10 mouse cellular contexts compared by ENCODE assay signal in genomic region chr13:64267151-64267550, GRCm38 (mm10). TPM values are rescaled to one million over a fixed set of nuclear protein-coding genes. Genes with fewer than 3 reads are reported as not detected.
DNase-seq lines count a peak whose midpoint lies in the region; ATAC-seq and TF ChIP-seq lines count a peak whose summit lies in the region.
"Had no signal": no experiment of that assay in that cellular context is flagged by ENCODE, and none has a peak within 500 bp of the region (broad histone marks: within the 10 kb centered on the region; RNA-seq: fewer than 3 reads in every experiment).

No protein-coding gene starts in this region.

- 0 out of 2 replicates have a peak, but pooled peaks have one; percentile 31 for ATAC-seq in intestine, embryonic 15.5 days
- no peak for ATAC-seq in intestine, postnatal 0 days
- peak; percentile 40; the same call in 1 of the 2 replicates for ATAC-seq in intestine, embryonic 16.5 days

- no peak overlapping the region for H3K4me3 ChIP-seq in intestine, embryonic 15.5 days (replicated peaks)
- no peak overlapping the region for H3K4me3 ChIP-seq in intestine, postnatal 0 days (ENCODE audit: low read depth, low read length)
- H3K4me3 ChIP-seq in intestine, embryonic 16.5 days (ENCODE audit: low read length), result no peak overlapping the region
- H3K4me3 ChIP-seq: layer of hippocampus, adult 2 months had no signal

- H3K4me2 ChIP-seq in intestine, embryonic 15.5 days (replicated peaks), result no peak overlapping the region
- H3K4me2 ChIP-seq in intestine, postnatal 0 days (replicated peaks; ENCODE audit: low read depth), result no peak overlapping the region
- H3K4me2 ChIP-seq in intestine, embryonic 16.5 days (ENCODE audit: low read depth, low read length), result no peak overlapping the region

- TF ChIP-seq CTCF in intestine, postnatal 0 days (IDR thresholded peaks at IDR 0.05; ENCODE audit: low read depth), result no peak

- H3K27ac ChIP-seq in intestine, embryonic 15.5 days, result no peak overlapping the region
- H3K27ac ChIP-seq in intestine, postnatal 0 days (ENCODE audit: low read depth, low read length), result no peak overlapping the region
- no peak overlapping the region for H3K27ac ChIP-seq in intestine, embryonic 16.5 days (ENCODE audit: low read length)
- H3K27ac ChIP-seq: layer of hippocampus, adult 2 months had no signal

- H3K4me1 ChIP-seq in intestine, embryonic 15.5 days (replicated peaks), result 0 out of 2 replicates have a peak, but pooled peaks cover 3% of the 10 kb centered on the region
- no peaks in the 10 kb centered on the region for H3K4me1 ChIP-seq in intestine, postnatal 0 days (replicated peaks; ENCODE audit: control insufficient read depth, insufficient read depth, low read length)
- peaks cover 4% of the 10 kb centered on the region; the same call in 1 of the 2 replicates for H3K4me1 ChIP-seq in intestine, embryonic 16.5 days (ENCODE audit: control insufficient read depth, insufficient read depth, low read length)

- no peak overlapping the region for H3K9ac ChIP-seq in intestine, embryonic 15.5 days
- no peak overlapping the region for H3K9ac ChIP-seq in intestine, postnatal 0 days (ENCODE audit: low read depth, low read length)
- H3K9ac ChIP-seq in intestine, embryonic 16.5 days (ENCODE audit: low read depth, low read length), result no peak overlapping the region

- no peaks in the 10 kb centered on the region for H3K36me3 ChIP-seq in intestine, embryonic 15.5 days
- H3K36me3 ChIP-seq in intestine, postnatal 0 days (ENCODE audit: control insufficient read depth, insufficient read depth), result no peaks in the 10 kb centered on the region
- no peaks in the 10 kb centered on the region for H3K36me3 ChIP-seq in intestine, embryonic 16.5 days (ENCODE audit: control insufficient read depth, insufficient read depth, low read length)

- H3K27me3 ChIP-seq in intestine, embryonic 15.5 days (replicated peaks), result no peaks in the 10 kb centered on the region
- no peaks in the 10 kb centered on the region for H3K27me3 ChIP-seq in intestine, postnatal 0 days (replicated peaks; ENCODE audit: control insufficient read depth, insufficient read depth, low read length)
- H3K27me3 ChIP-seq in intestine, embryonic 16.5 days (replicated peaks; ENCODE audit: control insufficient read depth, insufficient read depth, low read length), result no peaks in the 10 kb centered on the region

- peak; percentile 42 for DNase-seq in embryo, embryonic 11 days
- no peak for DNase-seq in embryo, embryonic 9.5 days (ENCODE audit: extremely low spot score)
- peak; percentile 86 for DNase-seq in adrenal gland, adult 2 months
- no peak for DNase-seq in left cerebral cortex, postnatal 14 days (ENCODE audit: low spot score in 2 of 2)
- no peak for DNase-seq in layer of hippocampus, adult 18-20 months (ENCODE audit: low spot score in 2 of 2)
- DNase-seq: retina, postnatal 1 day had no signal

- intact Hi-C loops in left cerebral cortex, postnatal 14 days (cut with DNase I), result no loop called here

- H3K9me3 ChIP-seq in intestine, embryonic 15.5 days, result no peaks in the 10 kb centered on the region
- no peaks in the 10 kb centered on the region for H3K9me3 ChIP-seq in intestine, postnatal 0 days (ENCODE audit: control insufficient read depth)
- no peaks in the 10 kb centered on the region for H3K9me3 ChIP-seq in intestine, embryonic 16.5 days (ENCODE audit: control insufficient read depth, low read length)

- WGBS in intestine, embryonic 15.5 days, result 34% methylated on average over 9 of the region's 9 CpGs
- WGBS in intestine, postnatal 0 days, result 37% methylated on average over 9 of the region's 9 CpGs
- WGBS in intestine, embryonic 16.5 days, result 34% methylated on average over 9 of the region's 9 CpGs

RNA-seq across cellular contexts. Expression of gene Cdc14b, which starts 7.9 kb away (rescaled TPM):
- polyA plus RNA-seq in intestine, embryonic 15.5 days (2015; fragmentation: Nextera tagmentation; extraction: Ambion mirVana), result 17.5 and 19.7 TPM in 2 replicates
- polyA plus RNA-seq in intestine, postnatal 0 days (2015; fragmentation: Nextera tagmentation; extraction: Ambion mirVana), result 15.0 and 17.2 TPM in 2 replicates
- 10 to 100 TPM in 1 of 2 experiments, 1 to 10 TPM in 1; 8.9 to 10.4 TPM for total RNA-seq in adrenal gland, adult 2 months (2021)
- 2.9 and 4.1 TPM in 2 replicates for polyA plus RNA-seq in adrenal gland, adult 2 months (2012; rRNA removed)
- polyA plus RNA-seq in intestine, embryonic 16.5 days (2015; fragmentation: Nextera tagmentation; extraction: Ambion mirVana), result 22.5 and 27.1 TPM in 2 replicates
- 1 to 10 TPM; 4.6 to 6.0 TPM for total RNA-seq in left cerebral cortex, postnatal 14 days (2021)
- 10 to 100 TPM; 11.2 to 13.1 TPM for total RNA-seq in layer of hippocampus, adult 18-20 months (2021)

RNA-seq across cellular contexts. Expression of gene Aaed1, which starts 45.4 kb away (rescaled TPM):
- 41.3 and 42.4 TPM in 2 replicates for polyA plus RNA-seq in intestine, embryonic 15.5 days (2015; fragmentation: Nextera tagmentation; extraction: Ambion mirVana)
- polyA plus RNA-seq in intestine, postnatal 0 days (2015; fragmentation: Nextera tagmentation; extraction: Ambion mirVana), result 28.9 and 29.9 TPM in 2 replicates
- 10 to 100 TPM; 49.7 to 55.9 TPM for total RNA-seq in adrenal gland, adult 2 months (2021)
- 6.0 and 6.2 TPM in 2 replicates for polyA plus RNA-seq in adrenal gland, adult 2 months (2012; rRNA removed)
- polyA plus RNA-seq in intestine, embryonic 16.5 days (2015; fragmentation: Nextera tagmentation; extraction: Ambion mirVana), result 35.4 and 37.3 TPM in 2 replicates
- total RNA-seq in left cerebral cortex, postnatal 14 days (2021), result 10 to 100 TPM; 10.5 to 15.0 TPM
- 10 to 100 TPM; 17.8 to 19.0 TPM for total RNA-seq in layer of hippocampus, adult 18-20 months (2021)

Comparison
In these comparisons a context has a peak if more than half of its experiments do, and no peak if none do; other contexts are left out.
1. DNase-seq: peak in embryo, embryonic 11 days (single experiment) and adrenal gland, adult 2 months (single experiment); none in embryo, embryonic 9.5 days (single experiment), left cerebral cortex, postnatal 14 days (0 of 2) and layer of hippocampus, adult 18-20 months (0 of 2).